Mouse (Mus musculus) urinary bladder, postnatal 4 days (tissue): ENCODE measurements around the gene Atf6.

Experiments used
- DNase-seq, 2 experiments: peaks; one replicate each; pipeline ENCODE4 v3.0.0; 2021 to 2022; ENCODE audit warnings: low spot score in 2 of 2

Atf6 gene

GRCm38 (mm10) chr1:170850007-170850406 is 17.6 kb downstream of the Atf6 start:
- DNase-seq: no peak

- DNase-seq: no peak
These were observed 21.9 kb downstream of the Atf6 start for GRCm38 (mm10) chr1:170845448-170846307.

- no peak for DNase-seq
These were observed 23.2 kb downstream of the Atf6 start for GRCm38 (mm10) chr1:170844380-170844779.

- no peak for DNase-seq
These were observed 27.9 kb downstream of the Atf6 start for GRCm38 (mm10) chr1:170839685-170840084.

- DNase-seq: no peak
These were observed 32.8 kb downstream of the Atf6 start for GRCm38 (mm10) chr1:170834756-170835155.

GRCm38 (mm10) chr1:170829781-170830180 is 37.8 kb downstream of the Atf6 start:
- no peak for DNase-seq

- no peak for DNase-seq
These were observed 38.2 kb downstream of the Atf6 start for GRCm38 (mm10) chr1:170829344-170829743.

- no peak for DNase-seq
These were observed 47.3 kb downstream of the Atf6 start for GRCm38 (mm10) chr1:170820103-170820814.

GRCm38 (mm10) chr1:170815287-170816004 is 52.1 kb downstream of the Atf6 start:
- DNase-seq: no peak

GRCm38 (mm10) chr1:170812822-170813221 is 54.7 kb downstream of the Atf6 start:
- DNase-seq: no peak

GRCm38 (mm10) chr1:170807600-170808270 is 59.8 kb downstream of the Atf6 start:
- DNase-seq: no peak

GRCm38 (mm10) chr1:170804721-170805120 is 62.9 kb downstream of the Atf6 start:
- no peak for DNase-seq

- DNase-seq: no peak
These were observed 64.9 kb downstream of the Atf6 start for GRCm38 (mm10) chr1:170802669-170803068.

- no peak for DNase-seq
These were observed 66.9 kb downstream of the Atf6 start for GRCm38 (mm10) chr1:170800694-170801093.

- no peak for DNase-seq
These were observed 71.7 kb downstream of the Atf6 start for GRCm38 (mm10) chr1:170795741-170796347.

- no peak for DNase-seq
These were observed 76.0 kb downstream of the Atf6 start for GRCm38 (mm10) chr1:170791542-170791941.

- no peak for DNase-seq
These were observed 76.6 kb downstream of the Atf6 start for GRCm38 (mm10) chr1:170791001-170791400.

- no peak for DNase-seq
These were observed 79.9 kb downstream of the Atf6 start for GRCm38 (mm10) chr1:170787643-170788042.

GRCm38 (mm10) chr1:170786570-170787341 is 80.8 kb downstream of the Atf6 start:
- no peak for DNase-seq

GRCm38 (mm10) chr1:170777688-170778087 is 89.9 kb downstream of the Atf6 start:
- no peak for DNase-seq

- no peak for DNase-seq
These were observed 93.1 kb downstream of the Atf6 start for GRCm38 (mm10) chr1:170774431-170774830.
